Mouse (Mus musculus) liver, adult 2 months (tissue): Measurements from ENCODE around the gene Hoxc6.

ENCODE experiments used
- CTCF ChIP-seq: fragments of 200-500 bp; IDR thresholded peaks from 2 replicates; pipeline ENCODE4 v1.5.1; 2011; ENCODE audit warnings: low read depth, low read length, control low read depth
- POLR2A ChIP-seq: fragments of 200-500 bp; IDR thresholded peaks from 2 replicates; pipeline ENCODE4 v1.6.1; 2011; ENCODE audit warnings: low read length, control low read depth; ENCODE audit not compliant: insufficient read depth; ENCODE audit errors: extremely low read depth

GRCm38 (mm10) chr15:103005797-103006196, 7.7 kb downstream of the Hoxc6 start:
- TF ChIP-seq CTCF (no peak), POLR2A (no peak)
